Mouse (Mus musculus) erythroblast, embryonic 14.5 days (primary cell): ENCODE data around the gene Mllt10. TPM values are rescaled to one million over a fixed set of nuclear protein-coding genes. Genes with fewer than 3 reads are reported as not detected.
A peak's percentile ranks its signal among the peaks of the same experiment; 100 is the strongest.
"Not testable (repeated sequence)": the region's sequence is repeated elsewhere in the genome, so short reads cannot be mapped to it uniquely, and the experiment has no call there.

Experiments used
- H3K27me3 ChIP-seq: 2 replicates; pipeline ENCODE4 v1.6.1; 2012; ENCODE audit warnings: inconsistent platforms; ENCODE audit not compliant: control insufficient read depth
- H3K36me3 ChIP-seq: 2 replicates; pipeline ENCODE4 v1.6.1; 2012; ENCODE audit warnings: mild to moderate bottlenecking, inconsistent platforms; ENCODE audit not compliant: control insufficient read depth
- H3K4me1 ChIP-seq: 2 replicates; pipeline ENCODE4 v1.6.1; 2012; ENCODE audit warnings: inconsistent platforms; ENCODE audit not compliant: control insufficient read depth
- H3K4me3 ChIP-seq: replicated peaks from 2 replicates; pipeline ENCODE3; 2012; ENCODE audit warnings: moderate library complexity, mild to moderate bottlenecking, inconsistent platforms
- H3K9me3 ChIP-seq: 2 replicates; pipeline ENCODE4 v1.6.1; 2012; ENCODE audit warnings: low read length, inconsistent platforms, mixed read lengths; ENCODE audit not compliant: control insufficient read depth
- GATA1 ChIP-seq: IDR thresholded peaks from 2 replicates; pipeline ENCODE4 v1.6.1; 2012; ENCODE audit warnings: low read length, inconsistent platforms, mixed read lengths
- TAL1 ChIP-seq: IDR thresholded peaks from 3 replicates; pipeline ENCODE4 v1.6.1; 2012; ENCODE audit warnings: low read length, inconsistent platforms, mixed read lengths
- polyA plus RNA-seq: library from polyadenylated mRNA; stranded (reverse); fragments of >175 nt; gene quantifications from 2 replicates; pipeline ENCODE4 v1.2.3, GENCODE M21; 2012

Gene Mllt10
- polyA plus RNA-seq, 1 experiment, result 1.3 TPM

DNA sequence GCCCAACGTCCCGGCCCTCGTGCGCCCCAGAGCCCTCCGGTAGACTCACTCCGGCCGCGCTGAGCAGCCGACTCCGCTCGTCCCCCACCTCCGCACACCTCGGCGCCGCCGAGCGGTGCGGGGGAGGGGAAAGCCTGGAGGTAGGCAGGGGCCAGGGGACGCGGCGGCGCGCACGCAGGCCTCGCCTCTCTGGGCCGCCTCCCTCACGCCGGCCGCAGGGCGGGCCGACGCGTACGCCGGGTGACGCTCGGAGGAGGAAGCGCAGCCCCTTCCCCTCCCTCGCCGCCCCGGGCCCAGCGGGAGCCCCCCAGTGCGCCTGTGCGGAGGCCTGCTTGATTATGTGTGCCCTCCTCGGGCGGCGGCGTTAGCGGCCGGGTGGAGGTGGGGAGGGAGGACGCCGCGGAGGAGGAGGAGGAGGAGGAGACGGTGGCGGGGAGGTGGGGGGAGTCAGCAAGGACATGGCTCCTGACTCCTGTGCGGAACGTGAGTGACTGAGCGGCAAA is 9.4 kb downstream of the Mllt10 start:
- no peaks in the 10 kb centered on the region for H3K9me3 ChIP-seq
- no peaks in the 10 kb centered on the region for H3K27me3 ChIP-seq
- H3K36me3 ChIP-seq, result peaks cover 34% of the 10 kb centered on the region
- TF ChIP-seq GATA1 (no peak), TAL1 (no peak)
- peak overlapping the region; percentile 100 for H3K4me3 ChIP-seq
- H3K4me1 ChIP-seq, result peaks cover 43% of the 10 kb centered on the region

DNA sequence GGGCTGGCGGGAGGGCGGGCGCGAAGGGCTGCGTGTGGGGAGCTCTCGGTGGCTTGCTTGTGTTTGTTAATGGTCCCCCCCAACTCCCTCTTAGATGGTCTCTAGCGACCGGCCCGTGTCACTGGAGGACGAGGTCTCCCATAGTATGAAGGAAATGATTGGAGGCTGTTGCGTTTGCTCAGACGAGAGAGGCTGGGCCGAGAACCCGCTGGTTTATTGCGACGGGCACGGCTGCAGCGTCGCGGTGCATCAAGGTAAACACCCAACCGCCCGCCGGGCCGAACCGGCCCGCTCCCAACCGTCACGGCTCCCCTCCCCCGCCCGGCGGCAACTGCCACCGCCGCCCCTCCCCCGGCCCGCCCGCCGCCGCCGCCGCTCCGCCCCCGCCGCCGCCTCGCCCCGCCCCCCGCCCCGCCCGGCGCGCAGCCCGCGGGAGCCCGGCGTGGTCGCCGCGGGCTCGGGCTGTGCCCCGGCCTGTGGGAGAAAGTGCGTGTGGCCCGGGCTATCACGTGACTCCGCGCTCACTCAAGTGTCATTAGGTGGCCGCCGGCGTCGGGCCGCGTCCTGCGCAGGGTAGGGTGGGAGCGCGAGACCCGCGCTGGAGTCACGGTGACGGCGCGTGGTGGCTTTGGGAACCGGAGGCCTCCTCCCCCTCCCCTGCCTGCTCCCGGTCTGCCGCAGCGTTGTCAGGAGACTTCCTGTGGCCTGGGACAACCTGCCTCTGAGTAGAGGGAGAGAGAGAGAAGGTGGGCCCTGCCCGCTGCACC is 10.1 kb downstream of the Mllt10 start:
- peaks cover 43% of the 10 kb centered on the region for H3K4me1 ChIP-seq
- TF ChIP-seq GATA1 (no peak), TAL1 (no peak)
- H3K9me3 ChIP-seq, result no peaks in the 10 kb centered on the region
- H3K4me3 ChIP-seq, result peak overlapping the region; percentile 100
- H3K36me3 ChIP-seq, result peaks cover 38% of the 10 kb centered on the region
- H3K27me3 ChIP-seq, result no peaks in the 10 kb centered on the region

DNA sequence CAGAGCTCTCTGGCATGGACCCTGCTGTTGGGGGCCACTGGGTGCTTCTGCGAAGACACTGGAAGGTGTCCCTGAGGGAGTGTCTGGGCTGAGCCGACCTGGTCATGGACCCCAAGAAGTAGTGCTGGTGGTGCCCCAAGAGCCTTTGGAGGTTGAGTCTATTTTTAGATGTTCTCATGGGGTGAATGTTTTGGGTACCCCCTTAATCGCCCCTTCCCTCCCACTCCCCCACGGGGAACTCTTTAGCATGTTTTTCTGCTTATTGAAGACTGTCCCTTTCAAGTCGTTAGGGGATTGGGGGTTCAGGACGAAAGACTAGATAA is 10.6 kb downstream of the Mllt10 start:
- Histone ChIP-seq H3K9me3 (no peaks in the 10 kb centered on the region), H3K4me1 (peaks cover 41% of the 10 kb centered on the region), H3K36me3 (peaks cover 39% of the 10 kb centered on the region), H3K4me3 (peak overlapping the region; percentile 100), H3K27me3 (no peaks in the 10 kb centered on the region)
- TF ChIP-seq TAL1 (no peak), GATA1 (no peak)

DNA sequence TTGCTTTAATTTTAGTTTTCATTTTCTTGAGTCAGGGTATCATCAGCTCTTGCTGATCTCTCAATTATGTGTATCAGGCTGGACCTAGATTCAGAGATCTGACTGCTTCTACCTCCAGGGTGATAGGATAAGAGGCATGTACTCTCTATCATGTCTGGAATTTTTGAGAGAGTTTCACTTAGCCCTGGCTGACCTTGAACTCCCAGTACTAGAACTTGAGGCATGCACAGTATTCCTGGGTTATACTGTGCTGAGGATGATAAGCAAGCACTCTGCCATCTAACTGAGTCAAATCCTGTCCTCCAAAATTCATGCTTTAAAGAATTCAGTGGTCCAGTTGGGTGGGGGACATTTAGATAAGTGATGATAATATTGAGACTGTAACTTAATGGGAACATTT is 11.4 kb downstream of the Mllt10 start:
- Histone ChIP-seq H3K36me3 (peaks cover 45% of the 10 kb centered on the region), H3K4me3 (peak overlapping the region; percentile 100), H3K9me3 (no peaks in the 10 kb centered on the region), H3K27me3 (no peaks in the 10 kb centered on the region), H3K4me1 (peaks cover 41% of the 10 kb centered on the region)
- TF ChIP-seq GATA1 (no peak), TAL1 (no peak)

DNA sequence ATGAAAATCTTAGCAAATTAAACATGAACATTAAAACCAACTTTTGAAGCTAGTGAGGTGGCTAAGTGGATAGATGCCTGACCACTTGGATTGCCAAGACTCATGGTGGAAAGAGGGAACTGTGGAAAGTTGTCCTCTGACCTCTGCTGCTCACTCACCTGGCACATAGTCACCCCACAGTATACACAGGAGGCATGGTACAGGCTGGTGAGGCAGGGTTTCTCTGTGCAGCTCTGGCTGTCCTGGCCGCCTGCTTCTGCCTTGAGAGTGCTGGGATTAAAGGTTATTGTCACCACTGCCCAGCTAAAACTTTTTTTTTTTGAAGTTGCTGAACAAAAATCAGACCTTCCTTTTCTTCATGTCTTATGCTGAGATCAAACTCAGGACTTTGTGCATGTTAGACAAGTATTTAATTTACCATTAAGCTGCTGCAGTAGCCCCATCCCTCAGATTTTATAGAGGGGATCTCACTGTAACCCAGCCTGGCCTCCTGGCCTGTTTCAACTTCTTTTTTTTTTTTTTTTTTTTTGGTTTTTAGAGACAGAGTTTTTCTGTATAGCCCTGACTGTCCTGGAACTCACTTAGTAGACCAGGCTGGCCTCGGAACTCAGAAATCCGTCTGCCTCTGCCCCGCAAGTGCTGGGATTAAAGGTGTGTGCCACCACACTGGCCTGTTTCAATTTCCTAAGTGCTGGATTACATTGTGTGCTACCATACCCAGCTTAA is 13.2 kb downstream of the Mllt10 start:
- Histone ChIP-seq H3K36me3 (peaks cover 63% of the 10 kb centered on the region), H3K4me1 (peaks cover 34% of the 10 kb centered on the region)
- TF ChIP-seq TAL1 (no peak), GATA1 (no peak)

DNA sequence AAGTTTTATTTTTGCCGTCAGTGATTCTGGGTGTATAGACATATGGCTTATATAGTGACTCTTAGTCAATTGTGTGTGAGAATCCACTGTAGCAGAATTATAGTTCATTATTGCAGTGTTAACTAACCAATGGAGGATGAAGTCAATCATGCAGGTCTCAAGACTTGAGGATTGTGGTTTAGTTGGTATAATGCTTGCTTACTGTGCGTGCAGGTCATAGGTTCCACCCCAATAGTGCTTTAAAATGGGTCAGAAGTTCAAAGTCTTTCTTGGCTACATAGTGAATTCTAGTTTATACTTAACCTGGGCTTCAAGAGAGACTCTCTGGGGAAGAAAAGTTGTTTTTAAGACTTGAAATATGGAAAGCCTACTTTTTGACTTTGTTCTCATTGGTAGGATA is 16.9 kb downstream of the Mllt10 start:
- Histone ChIP-seq H3K36me3 (peaks cover 82% of the 10 kb centered on the region), H3K9me3 (no peaks in the 10 kb centered on the region), H3K4me1 (peaks cover 12% of the 10 kb centered on the region), H3K27me3 (no peaks in the 10 kb centered on the region), H3K4me3 (no peak overlapping the region)
- TF ChIP-seq GATA1 (no peak), TAL1 (no peak)

More for the DNA sequence above, 13.2 kb downstream of the Mllt10 start:
- no peak overlapping the region for H3K4me3 ChIP-seq
- H3K27me3 ChIP-seq, result no peaks in the 10 kb centered on the region
- H3K9me3 ChIP-seq, result no peaks in the 10 kb centered on the region

DNA sequence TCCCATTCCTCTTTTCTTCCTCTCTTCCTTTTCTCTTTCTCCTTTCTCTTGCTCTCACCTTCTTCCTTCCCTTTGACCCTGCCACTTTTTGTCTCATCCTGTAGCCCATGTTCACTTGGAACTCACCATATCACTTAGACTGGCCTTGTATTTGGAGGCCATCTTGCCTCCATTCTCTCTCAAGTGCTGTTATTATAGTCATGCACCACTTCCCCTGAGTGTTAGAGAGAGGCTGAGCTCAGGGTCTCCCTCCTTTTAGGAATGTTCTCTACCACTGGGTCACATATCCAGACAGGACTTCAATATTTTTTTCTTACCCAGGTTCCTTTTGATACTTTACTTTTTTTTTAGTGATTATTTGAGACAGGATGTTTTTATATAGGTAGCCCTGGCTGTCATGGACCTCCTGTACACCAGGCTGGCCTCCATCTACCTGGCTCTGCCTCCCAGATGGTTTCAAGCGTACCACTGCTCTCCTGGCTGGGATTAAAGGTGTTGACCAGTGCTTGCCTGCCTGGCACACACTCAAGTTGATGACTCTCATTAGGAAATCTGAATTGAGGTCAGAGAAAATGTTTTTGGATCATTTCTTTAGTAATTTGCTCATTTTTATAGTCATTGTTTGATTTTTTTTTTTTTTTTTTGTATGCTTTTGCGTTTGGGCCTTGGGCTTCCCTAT is 25.3 kb downstream of the Mllt10 start:
- Histone ChIP-seq H3K36me3 (peaks cover 88% of the 10 kb centered on the region), H3K4me1 (no peaks in the 10 kb centered on the region), H3K4me3 (no peak overlapping the region), H3K9me3 (no peaks in the 10 kb centered on the region), H3K27me3 (no peaks in the 10 kb centered on the region)
- TF ChIP-seq GATA1 (no peak), TAL1 (no peak)

DNA sequence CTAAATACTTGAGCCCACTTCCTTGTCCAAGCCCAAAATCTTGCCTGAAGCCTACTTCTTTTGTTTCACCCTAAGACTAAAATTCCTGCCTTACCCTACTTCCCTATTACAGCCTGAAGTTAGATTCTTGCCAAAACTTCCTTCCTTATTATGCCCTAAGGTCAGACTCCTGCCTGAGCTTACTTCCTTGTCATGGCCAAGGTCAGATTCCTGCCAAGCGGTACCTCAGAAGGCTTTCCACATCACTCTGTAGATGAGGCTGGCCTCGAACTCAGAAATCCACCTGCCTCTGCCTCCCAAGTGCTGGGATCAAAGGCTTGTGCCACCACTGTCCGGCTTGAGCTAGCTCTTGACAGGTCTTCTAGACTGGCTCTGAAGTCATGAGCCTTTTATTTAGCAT is 32.7 kb downstream of the Mllt10 start:
- H3K4me3 ChIP-seq, H3K27me3 ChIP-seq, H3K9me3 ChIP-seq, H3K4me1 ChIP-seq: not testable (repeated sequence)
- H3K36me3 ChIP-seq, result peaks cover 90% of the 10 kb centered on the region

DNA sequence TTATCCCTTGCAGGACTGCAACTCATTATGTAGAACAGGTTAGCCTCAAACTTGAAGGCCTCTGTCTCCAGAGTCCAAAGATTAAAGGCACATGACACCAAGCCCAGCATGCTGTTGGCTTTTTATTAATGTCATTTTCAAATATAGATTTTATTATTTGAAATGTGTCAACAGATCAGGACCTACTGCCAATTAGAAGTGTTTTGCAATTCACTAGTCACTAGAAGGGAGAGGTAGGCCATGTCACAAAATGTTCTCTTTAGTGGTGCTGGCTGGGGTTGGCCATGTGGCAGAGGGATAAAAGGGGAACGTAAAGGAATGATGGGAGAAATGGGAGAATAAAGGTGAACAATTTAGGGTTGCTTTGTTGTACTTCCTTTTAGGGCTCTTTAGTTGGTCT is 38.8 kb downstream of the Mllt10 start:
- Histone ChIP-seq H3K36me3 (peaks cover 79% of the 10 kb centered on the region), H3K4me3 (no peak overlapping the region), H3K27me3 (no peaks in the 10 kb centered on the region), H3K9me3 (no peaks in the 10 kb centered on the region), H3K4me1 (no peaks in the 10 kb centered on the region)
- TF ChIP-seq TAL1, result no peak
- no peak for TF ChIP-seq GATA1
